Mouse (Mus musculus) heart, postnatal 0 days (tissue): Measurements from ENCODE around the gene Msmp. TPM values are rescaled to one million over a fixed set of nuclear protein-coding genes. Genes with fewer than 3 reads are reported as not detected.
A peak's percentile ranks its signal among the peaks of the same experiment; 100 is the strongest.

Experiments used
- ATAC-seq: fragments of 200-750 bp; cut with Nextera tagmentation; 2 replicates; pipeline ENCODE4 v1.8.0; 2017; ENCODE audit warnings: low read depth, moderate number of reproducible peaks, moderate library complexity; ENCODE audit not compliant: insufficient read depth
- DNase-seq: peaks from one replicate; pipeline ENCODE4 v3.0.0-alpha.2; 2016; ENCODE audit warnings: low spot score
- H3K27ac ChIP-seq: fragments of 300-500 bp; sonication (generic); 2 replicates; pipeline ENCODE4 v1.5.1; 2014; ENCODE audit warnings: low read depth, mild to moderate bottlenecking
- H3K27me3 ChIP-seq: fragments of 300-500 bp; sonication (generic); 2 replicates; pipeline ENCODE4 v1.6.1; 2014; ENCODE audit warnings: low read length, mixed read lengths; ENCODE audit not compliant: control insufficient read depth, insufficient read depth
- H3K36me3 ChIP-seq: fragments of 300-500 bp; sonication (generic); replicated peaks from 2 replicates; pipeline ENCODE4 v1.6.1; 2014; ENCODE audit warnings: low read length, mixed read lengths; ENCODE audit not compliant: control insufficient read depth, insufficient read depth
- H3K4me1 ChIP-seq: fragments of 300-500 bp; sonication (generic); 2 replicates; pipeline ENCODE4 v1.6.1; 2014; ENCODE audit warnings: antibody characterized with exemption; ENCODE audit not compliant: control insufficient read depth, insufficient read depth
- H3K4me2 ChIP-seq: fragments of 300-500 bp; sonication (generic); 2 replicates; pipeline ENCODE4 v1.6.1; 2014; ENCODE audit warnings: low read depth, mild to moderate bottlenecking, low read length, moderate library complexity
- H3K4me3 ChIP-seq: fragments of 300-500 bp; sonication (generic); 2 replicates; pipeline ENCODE4 v1.5.1; 2014; ENCODE audit warnings: low read depth, low read length
- H3K9ac ChIP-seq: fragments of 300-500 bp; sonication (generic); replicated peaks from 2 replicates; pipeline ENCODE4 v1.6.1; 2014; ENCODE audit warnings: low read depth, low read length, mixed read lengths
- H3K9me3 ChIP-seq: fragments of 300-500 bp; sonication (generic); replicated peaks from 2 replicates; pipeline ENCODE4 v1.6.1; 2016; ENCODE audit warnings: low read length; ENCODE audit not compliant: control insufficient read depth
- CTCF ChIP-seq: IDR thresholded peaks from 2 replicates; pipeline ENCODE4 v1.5.1; 2016; ENCODE audit warnings: antibody characterized with exemption, control low read depth, low read depth
- EP300 ChIP-seq: IDR thresholded peaks from 2 replicates; pipeline ENCODE4 v1.6.1; 2016; ENCODE audit warnings: antibody characterized with exemption, low read depth
- WGBS: fragments of 180-500 bp; shearing (Covaris S2); extraction: QIAGEN DNeasy Blood & Tissue Kit; methylation state at CpG from one replicate; pipeline ENCODE4 v1.1.7; 2014; 5-methylcytosine and 5-hydroxymethylcytosine counted together
- polyA plus RNA-seq: library from polyadenylated mRNA; unstranded; fragments of >200 nt; fragmentation: Nextera tagmentation; extraction: Ambion mirVana; gene quantifications from 2 replicates; pipeline ENCODE4 v1.2.1, GENCODE M21; 2015
- total RNA-seq: library from RNA; depleted of rRNA; stranded (reverse); fragments of >200 nt; gene quantifications from 2 replicates; pipeline ENCODE4 v1.2.3, GENCODE M21; 2014; ENCODE audit warnings: low replicate concordance

Gene Msmp
- total and polyA plus RNA-seq, 2 experiments from 2014 or later, result not detected

DNA sequence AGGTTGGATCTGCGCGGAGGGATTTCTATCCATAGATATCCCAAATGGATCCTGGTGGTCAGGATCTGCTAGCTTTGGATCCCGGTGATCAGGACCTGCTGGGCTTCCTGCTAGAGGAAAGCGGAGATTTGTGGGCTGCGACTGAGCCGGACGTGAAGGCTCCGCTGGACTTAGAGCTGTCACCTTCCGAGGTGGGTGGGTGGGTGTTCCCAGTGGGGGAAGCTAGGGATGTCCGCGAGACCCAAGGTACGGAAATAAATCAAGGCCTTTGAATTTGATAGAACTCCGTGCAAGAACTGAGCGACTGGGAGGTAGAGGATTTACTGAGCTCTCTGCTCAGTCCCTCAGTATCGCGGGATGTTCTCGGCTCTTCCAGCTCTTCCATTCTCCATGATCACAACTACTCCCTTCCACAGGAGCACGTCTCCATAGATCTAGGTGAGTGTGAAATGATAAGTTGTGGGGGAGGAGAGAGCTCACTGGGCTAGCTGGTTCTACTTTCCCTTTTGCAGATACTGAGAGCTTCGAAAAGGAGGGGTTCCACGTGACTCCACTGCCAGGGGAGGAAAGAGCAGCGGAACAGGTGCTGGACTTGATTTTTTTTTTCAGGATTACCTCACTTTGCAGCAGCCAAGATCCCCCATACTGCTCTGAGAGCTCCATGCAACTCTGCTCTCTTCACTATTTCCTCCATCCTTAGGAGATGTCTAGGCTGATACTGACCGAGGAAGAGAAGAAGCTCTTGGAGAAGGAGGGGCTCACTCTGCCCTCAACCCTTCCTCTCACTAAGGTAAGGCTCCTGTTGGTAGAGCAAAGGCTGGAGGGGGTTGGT is 21.3 kb downstream of the Msmp start:
- Histone ChIP-seq H3K4me3 (peak overlapping the region; percentile 87), H3K27me3 (no peaks in the 10 kb centered on the region), H3K4me1 (peaks cover 43% of the 10 kb centered on the region), H3K9me3 (no peaks in the 10 kb centered on the region), H3K4me2 (peak overlapping the region; percentile 81), H3K36me3 (peaks cover 38% of the 10 kb centered on the region), H3K27ac (peak overlapping the region; percentile 99), H3K9ac (peak overlapping the region; percentile 93)
- DNase-seq (peak; percentile 36), ATAC-seq (peak; percentile 0; the same call in 1 of the 2 replicates)
- no peak for TF ChIP-seq EP300
- no peak for TF ChIP-seq CTCF
- WGBS, result under 1% methylated on average over 22 of the region's 22 CpGs

DNA sequence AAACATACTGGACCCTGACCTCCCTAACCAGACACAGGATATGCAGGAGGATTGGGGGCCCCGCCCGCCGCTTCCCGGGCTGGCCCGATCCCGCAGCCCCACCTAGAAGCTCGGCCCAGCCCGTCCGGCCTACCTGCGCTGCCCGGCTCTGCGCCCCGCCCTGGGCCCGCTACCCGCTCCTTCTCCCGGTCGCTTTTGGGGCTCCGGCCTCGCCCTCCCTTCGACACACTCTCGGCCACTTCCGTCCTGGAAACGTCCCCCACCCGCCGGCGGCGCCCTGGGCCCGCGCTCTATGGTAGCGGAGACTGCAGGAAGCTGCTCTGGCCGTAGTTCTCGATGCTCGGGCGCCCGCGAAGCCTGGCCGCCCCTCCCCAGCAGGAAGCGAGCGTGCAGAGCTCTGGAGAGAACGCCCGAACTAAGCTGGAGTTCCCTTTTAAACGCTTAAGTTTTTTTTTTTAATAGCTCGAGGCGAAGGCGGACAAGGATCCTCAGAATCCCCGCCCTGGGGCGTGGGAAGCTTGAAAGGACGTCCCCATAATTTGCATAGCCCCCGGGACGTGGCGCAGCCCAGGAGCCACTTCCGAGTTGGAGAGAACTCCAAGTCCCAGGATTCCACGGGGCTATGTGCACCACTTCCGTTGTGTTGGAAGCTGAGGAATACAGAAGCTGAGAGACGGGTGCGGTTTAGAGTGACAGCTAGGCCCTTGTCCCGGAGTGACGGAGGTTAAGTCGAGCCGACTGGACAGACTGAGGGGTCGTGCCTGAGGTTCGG is 22.1 kb downstream of the Msmp start, which contains the start of the genes Creb3 and Tln1:
Creb3 (plus strand) TSS at position 336 of the 772 bp plus-strand sequence.
Tln1 (minus strand) TSS at position 695 of the 772 bp plus-strand sequence.
- Histone ChIP-seq H3K4me1 (peaks cover 50% of the 10 kb centered on the region), H3K4me3 (peak within 1 kb of the TSS; percentile 87), H3K36me3 (peaks cover 30% of the 10 kb centered on the region), H3K9me3 (no peaks in the 10 kb centered on the region), H3K9ac (peak within 1 kb of the TSS; percentile 93), H3K27me3 (no peaks in the 10 kb centered on the region), H3K27ac (peak within 1 kb of the TSS; percentile 99), H3K4me2 (peak within 1 kb of the TSS; percentile 81)
- peak; percentile 87 for ATAC-seq
- WGBS, result 0% methylated on average over 61 of the region's 62 CpGs
- TF ChIP-seq EP300 (peak; percentile 75; the same call in 1 of the 2 replicates), CTCF (no peak)
- peak; percentile 95 for DNase-seq

DNA sequence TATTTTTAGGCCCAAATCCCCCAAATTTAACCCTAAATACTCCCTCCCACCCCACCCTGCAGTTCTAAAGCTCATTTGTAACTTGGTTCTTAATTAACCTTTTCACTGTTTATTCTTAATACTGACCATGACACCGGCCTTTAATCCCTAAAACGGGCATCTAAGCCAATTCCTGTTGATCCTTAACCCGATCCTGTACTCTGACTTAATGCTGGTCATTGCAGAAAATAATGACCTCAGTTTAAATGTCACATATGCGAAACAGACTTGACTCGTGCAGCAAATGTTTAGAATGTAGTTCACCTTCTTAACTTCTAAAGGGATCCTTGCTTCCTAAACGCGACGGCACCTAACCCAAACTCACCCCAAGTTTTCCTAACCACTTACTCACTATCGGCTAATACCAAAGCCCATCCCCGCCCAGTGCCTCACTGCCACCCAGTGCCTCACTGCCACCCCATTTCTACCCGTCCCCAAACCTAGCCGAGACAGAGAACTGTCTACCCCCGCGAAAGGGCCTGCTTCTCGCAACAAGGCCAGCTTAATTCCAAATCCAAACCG is 22.8 kb downstream of the Msmp start:
- peak overlapping the region; percentile 87 for H3K4me3 ChIP-seq
- H3K27ac ChIP-seq, result peak overlapping the region; percentile 99
- peaks cover 55% of the 10 kb centered on the region for H3K4me1 ChIP-seq
- H3K27me3 ChIP-seq, result no peaks in the 10 kb centered on the region
- TF ChIP-seq EP300 (no peak), CTCF (no peak)
- H3K9ac ChIP-seq, result peak overlapping the region; percentile 93
- H3K9me3 ChIP-seq, result no peaks in the 10 kb centered on the region
- peaks cover 30% of the 10 kb centered on the region for H3K36me3 ChIP-seq
- 2% methylated on average over 16 of the region's 16 CpGs for WGBS
- H3K4me2 ChIP-seq, result peak overlapping the region; percentile 81
- ATAC-seq (peak; percentile 0; the same call in 1 of the 2 replicates), DNase-seq (no peak)

DNA sequence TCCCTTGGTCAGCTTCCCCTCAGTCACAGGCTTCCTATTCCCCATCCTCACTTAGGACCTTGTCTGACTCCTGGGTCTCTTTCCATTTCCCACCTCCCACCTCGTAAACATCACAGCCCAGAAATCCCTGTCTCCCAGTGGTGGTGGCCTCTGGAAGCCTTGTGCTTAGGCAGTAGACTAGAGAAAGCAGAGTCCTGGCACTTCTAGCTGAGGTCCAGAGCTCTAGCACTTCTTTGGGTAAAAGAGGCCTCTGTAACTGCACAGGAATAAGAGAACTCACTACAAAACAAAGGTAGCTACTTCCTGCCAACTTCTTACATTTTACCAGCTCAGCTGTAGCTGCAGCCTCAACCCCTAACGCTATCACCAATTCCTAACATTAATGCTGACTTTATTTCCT is 23.3 kb downstream of the Msmp start:
- H3K4me3 ChIP-seq, result peak overlapping the region; percentile 87
- peaks cover 55% of the 10 kb centered on the region for H3K4me1 ChIP-seq
- H3K36me3 ChIP-seq, result peaks cover 30% of the 10 kb centered on the region
- peak overlapping the region; percentile 81 for H3K4me2 ChIP-seq
- no peak for DNase-seq
- no peaks in the 10 kb centered on the region for H3K9me3 ChIP-seq
- peak overlapping the region; percentile 93 for H3K9ac ChIP-seq
- peak overlapping the region; percentile 99 for H3K27ac ChIP-seq
- 2% methylated on average over 2 of the region's 2 CpGs for WGBS
- no peaks in the 10 kb centered on the region for H3K27me3 ChIP-seq
- TF ChIP-seq CTCF (no peak), EP300 (no peak)
- ATAC-seq, result no peak

DNA sequence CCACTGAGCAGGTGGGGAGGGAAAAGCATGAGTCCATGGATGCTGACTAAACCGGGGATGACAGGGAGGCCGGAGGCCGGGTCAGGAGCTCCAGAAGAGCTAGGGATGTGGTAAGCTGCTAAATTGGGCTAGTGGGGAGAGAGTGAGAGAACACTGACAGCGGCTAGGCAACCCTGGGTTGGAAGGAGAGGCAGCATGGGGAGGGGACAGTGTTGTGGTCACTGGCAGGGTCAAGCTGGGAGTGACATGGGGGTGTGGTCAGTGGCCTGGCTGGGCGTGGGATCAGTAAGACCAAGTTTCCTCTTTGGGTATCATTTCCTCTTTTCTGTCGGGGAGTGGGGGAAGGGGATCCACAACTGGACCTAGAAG is 24.1 kb downstream of the Msmp start:
- Histone ChIP-seq H3K9ac (peak overlapping the region; percentile 44), H3K4me3 (peak overlapping the region; percentile 87), H3K9me3 (no peaks in the 10 kb centered on the region), H3K36me3 (peaks cover 30% of the 10 kb centered on the region), H3K27me3 (no peaks in the 10 kb centered on the region), H3K27ac (peak overlapping the region; percentile 99), H3K4me2 (peak overlapping the region; percentile 81), H3K4me1 (peaks cover 55% of the 10 kb centered on the region)
- 3% methylated on average over 6 of the region's 6 CpGs for WGBS
- ATAC-seq (no peak), DNase-seq (peak; percentile 65)
- TF ChIP-seq CTCF, result no peak
- no peak for TF ChIP-seq EP300
